Mouse (Mus musculus): ENCODE measurements around the gene Cd55b.

Cd55b gene

DNA sequence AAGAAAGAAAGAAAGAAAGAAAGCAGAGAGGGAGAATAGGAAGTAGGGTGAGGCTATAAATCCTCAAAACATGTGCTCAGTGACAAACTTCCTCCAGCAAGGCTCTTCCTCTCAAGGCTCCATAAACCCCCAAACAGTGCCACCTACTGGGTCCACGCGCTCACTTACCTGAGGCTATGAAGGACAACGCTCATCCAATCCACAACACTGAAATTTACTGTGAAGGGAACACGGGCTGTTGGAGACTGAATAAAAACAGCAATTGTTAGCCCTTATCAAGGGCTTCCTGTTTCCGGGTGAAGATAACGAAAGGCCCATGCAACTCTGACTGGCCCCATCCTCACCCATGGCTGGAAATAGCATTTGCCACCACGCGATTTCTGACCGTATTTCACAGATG lies 80.4 kb downstream of the Cd55b start:
- no peak for DNase-seq (ENCODE audit: inconsistent age in 2 of 2, low spot score in 1 of 2)

Measured in adrenal gland, adult (tissue).